Mouse (Mus musculus) heart, embryonic 12.5 days (tissue): ENCODE data around the gene St6galnac4. TPM values are rescaled to one million over a fixed set of nuclear protein-coding genes. Genes with fewer than 3 reads are reported as not detected.

Experiments
- ATAC-seq: fragments of 200-750 bp; cut with Nextera tagmentation; 2 replicates; pipeline ENCODE4 v1.8.0; 2017; ENCODE audit warnings: moderate TSS enrichment, moderate library complexity; ENCODE audit not compliant: insufficient number of reproducible peaks, low FRiP score
- H3K27ac ChIP-seq: fragments of 300-500 bp; sonication (generic); 2 replicates; pipeline ENCODE4 v1.5.1; 2016; ENCODE audit warnings: mild to moderate bottlenecking, moderate library complexity; ENCODE audit not compliant: poor library complexity, severe bottlenecking
- H3K27me3 ChIP-seq: fragments of 300-500 bp; sonication (generic); replicated peaks from 2 replicates; pipeline ENCODE4 v1.6.1; 2016; ENCODE audit warnings: mild to moderate bottlenecking, moderate library complexity
- H3K36me3 ChIP-seq: fragments of 300-500 bp; sonication (generic); 2 replicates; pipeline ENCODE4 v1.6.1; 2016; ENCODE audit warnings: mild to moderate bottlenecking, moderate library complexity
- H3K4me1 ChIP-seq: fragments of 300-500 bp; sonication (generic); replicated peaks from 2 replicates; pipeline ENCODE4 v1.6.1; 2016; ENCODE audit warnings: mild to moderate bottlenecking
- H3K4me2 ChIP-seq: fragments of 300-500 bp; sonication (generic); 2 replicates; pipeline ENCODE4 v1.6.1; 2016; ENCODE audit warnings: mild to moderate bottlenecking, moderate library complexity
- H3K4me3 ChIP-seq: fragments of 300-500 bp; sonication (generic); 2 replicates; pipeline ENCODE4 v1.5.1; 2016; ENCODE audit warnings: mild to moderate bottlenecking
- H3K9ac ChIP-seq: fragments of 300-500 bp; sonication (generic); 2 replicates; pipeline ENCODE4 v1.6.1; 2016; ENCODE audit warnings: mild to moderate bottlenecking, moderate library complexity
- H3K9me3 ChIP-seq: fragments of 300-500 bp; sonication (generic); replicated peaks from 2 replicates; pipeline ENCODE4 v1.6.1; 2016; ENCODE audit warnings: mild to moderate bottlenecking, moderate library complexity
- WGBS: fragments of 180-500 bp; shearing (Covaris S2); methylation state at CpG from one replicate; pipeline ENCODE4 v1.1.7; 2016; 5-methylcytosine and 5-hydroxymethylcytosine counted together
- polyA plus RNA-seq: library from polyadenylated mRNA; unstranded; fragments of >200 nt; fragmentation: Nextera tagmentation; extraction: Ambion mirVana; gene quantifications from 2 replicates; pipeline ENCODE4 v1.2.1, GENCODE M21; 2016

The St6galnac4 gene
- polyA plus RNA-seq, 1 experiment from 2014 or later: 45.6 TPM

- Histone ChIP-seq H3K4me1 (peaks cover 22% of the 10 kb centered on the region), H3K9ac (peak within 1 kb of the TSS; percentile 84), H3K4me3 (peak within 1 kb of the TSS; percentile 72), H3K27me3 (peaks cover 3% of the 10 kb centered on the region; the same call in 1 of the 2 replicates), H3K36me3 (peaks cover 34% of the 10 kb centered on the region), H3K27ac (0 out of 2 replicates have a peak within 1 kb of the TSS, but pooled peaks have one; percentile 34), H3K9me3 (no peaks in the 10 kb centered on the region), H3K4me2 (peak within 1 kb of the TSS; percentile 88)
- ATAC-seq: peak; percentile 85
- 2% methylated on average over 36 of the region's 36 CpGs for WGBS
Observed at GRCm38 (mm10) chr2:32570698-32571494, 16.0 kb upstream of the St6galnac4 start, which contains the start of gene Dpm2. TSS of gene Dpm2 (plus strand) at chr2:32570858.

- WGBS: 86% methylated on average over 11 of the region's 11 CpGs
- H3K27me3 ChIP-seq: peaks cover 16% of the 10 kb centered on the region
- H3K36me3 ChIP-seq: peaks cover 25% of the 10 kb centered on the region
- H3K4me1 ChIP-seq: peaks cover 22% of the 10 kb centered on the region
- H3K9me3 ChIP-seq: no peaks in the 10 kb centered on the region
- H3K27ac ChIP-seq: no peak overlapping the region
- ATAC-seq: no peak
- no peak overlapping the region for H3K9ac ChIP-seq
- H3K4me2 ChIP-seq: 0 out of 2 replicates have a peak overlapping the region, but pooled peaks have one; percentile 88
- no peak overlapping the region for H3K4me3 ChIP-seq
Observed at GRCm38 (mm10) chr2:32572196-32572595, 14.7 kb upstream of the St6galnac4 start.

- peaks cover 39% of the 10 kb centered on the region for H3K27me3 ChIP-seq
- no peak for ATAC-seq
- peak within 1 kb of the TSS; percentile 54 for H3K9ac ChIP-seq
Observed at GRCm38 (mm10) chr2:32574497-32574896, 12.4 kb upstream of the St6galnac4 start, which contains the start of gene Pip5kl1. TSS of gene Pip5kl1 (plus strand) at chr2:32574797.

GRCm38 (mm10) chr2:32574901-32575585 lies 11.9 kb upstream of the St6galnac4 start:
- ATAC-seq: no peak
- H3K27ac ChIP-seq: no peak overlapping the region
- no peaks in the 10 kb centered on the region for H3K9me3 ChIP-seq
- H3K4me3 ChIP-seq: peak overlapping the region; percentile 45
- H3K27me3 ChIP-seq: peaks cover 44% of the 10 kb centered on the region
- peaks cover 11% of the 10 kb centered on the region for H3K36me3 ChIP-seq
- H3K4me2 ChIP-seq: peak overlapping the region; percentile 89
- 3% methylated on average over 26 of the region's 26 CpGs for WGBS
- H3K9ac ChIP-seq: peak overlapping the region; percentile 54
- peaks cover 22% of the 10 kb centered on the region for H3K4me1 ChIP-seq

More at GRCm38 (mm10) chr2:32574497-32574896, 12.4 kb upstream of the St6galnac4 start, which contains the start of gene Pip5kl1:
- H3K9me3 ChIP-seq: no peaks in the 10 kb centered on the region
- peak within 1 kb of the TSS; percentile 89 for H3K4me2 ChIP-seq
- peaks cover 22% of the 10 kb centered on the region for H3K4me1 ChIP-seq
- H3K27ac ChIP-seq: no peak within 1 kb of the TSS
- 71% methylated on average over 6 of the region's 6 CpGs for WGBS
- H3K4me3 ChIP-seq: peak within 1 kb of the TSS; percentile 45
- peaks cover 11% of the 10 kb centered on the region for H3K36me3 ChIP-seq

GRCm38 (mm10) chr2:32575586-32576160 lies 11.2 kb upstream of the St6galnac4 start, which contains the start of gene 9430097D07Rik:
TSS of gene 9430097D07Rik (minus strand) at chr2:32575684.
- peak within 1 kb of the TSS; percentile 54 for H3K9ac ChIP-seq
- H3K27ac ChIP-seq: no peak within 1 kb of the TSS
- no peaks in the 10 kb centered on the region for H3K9me3 ChIP-seq
- peaks cover 22% of the 10 kb centered on the region for H3K4me1 ChIP-seq
- no peak for ATAC-seq
- H3K27me3 ChIP-seq: peaks cover 51% of the 10 kb centered on the region
- 8% methylated on average over 28 of the region's 28 CpGs for WGBS
- peak within 1 kb of the TSS; percentile 45 for H3K4me3 ChIP-seq
- H3K4me2 ChIP-seq: peak within 1 kb of the TSS; percentile 89
- H3K36me3 ChIP-seq: peaks cover 11% of the 10 kb centered on the region

GRCm38 (mm10) chr2:32576532-32576931 lies 10.4 kb upstream of the St6galnac4 start:
- no peak for ATAC-seq
- Histone ChIP-seq H3K9me3 (no peaks in the 10 kb centered on the region), H3K36me3 (peaks cover 11% of the 10 kb centered on the region), H3K27me3 (peaks cover 53% of the 10 kb centered on the region), H3K4me1 (peaks cover 17% of the 10 kb centered on the region), H3K4me3 (no peak overlapping the region), H3K9ac (no peak overlapping the region), H3K27ac (no peak overlapping the region), H3K4me2 (no peak overlapping the region)
- 85% methylated on average over 9 of the region's 9 CpGs for WGBS

GRCm38 (mm10) chr2:32578146-32579046 lies 8.5 kb upstream of the St6galnac4 start:
- no peak overlapping the region for H3K4me2 ChIP-seq
- H3K9me3 ChIP-seq: no peaks in the 10 kb centered on the region
- ATAC-seq: no peak
- 39% methylated on average over 24 of the region's 30 CpGs for WGBS
- no peak overlapping the region; the same call in 1 of the 2 replicates for H3K9ac ChIP-seq
- no peak overlapping the region for H3K4me3 ChIP-seq
- peaks cover 16% of the 10 kb centered on the region for H3K4me1 ChIP-seq
- H3K27me3 ChIP-seq: peaks cover 53% of the 10 kb centered on the region
- H3K27ac ChIP-seq: no peak overlapping the region
- H3K36me3 ChIP-seq: peaks cover 1% of the 10 kb centered on the region; the same call in 1 of the 2 replicates

GRCm38 (mm10) chr2:32581450-32582095 lies 5.3 kb upstream of the St6galnac4 start:
- H3K4me1 ChIP-seq: peaks cover 10% of the 10 kb centered on the region; the same call in 1 of the 2 replicates
- peak overlapping the region; percentile 41 for H3K4me2 ChIP-seq
- no peaks in the 10 kb centered on the region for H3K9me3 ChIP-seq
- no peaks in the 10 kb centered on the region for H3K36me3 ChIP-seq
- H3K9ac ChIP-seq: no peak overlapping the region
- ATAC-seq: no peak
- WGBS: 34% methylated on average over 19 of the region's 19 CpGs
- H3K27me3 ChIP-seq: peaks cover 44% of the 10 kb centered on the region
- H3K4me3 ChIP-seq: peak overlapping the region; percentile 27
- H3K27ac ChIP-seq: no peak overlapping the region

GRCm38 (mm10) chr2:32582830-32583799 lies 3.8 kb upstream of the St6galnac4 start:
- Histone ChIP-seq H3K27me3 (peaks cover 28% of the 10 kb centered on the region), H3K36me3 (no peaks in the 10 kb centered on the region), H3K4me1 (peaks cover 21% of the 10 kb centered on the region), H3K4me2 (peak overlapping the region; percentile 69), H3K27ac (no peak overlapping the region), H3K4me3 (peak overlapping the region; percentile 30), H3K9ac (peak overlapping the region; percentile 41; the same call in 1 of the 2 replicates), H3K9me3 (no peaks in the 10 kb centered on the region)
- WGBS: 13% methylated on average over 37 of the region's 37 CpGs
- peak; percentile 74 for ATAC-seq
